Mouse (Mus musculus): ENCODE measurements around the gene Npdc1. TPM values are rescaled to one million over a fixed set of nuclear protein-coding genes. Genes with fewer than 3 reads are reported as not detected.
"Not testable (repeated sequence)": the region's sequence is repeated elsewhere in the genome, so short reads cannot be mapped to it uniquely, and the experiment has no call there.

Gene Npdc1
- total RNA-seq, 2 experiments from 2014 or later = 331 to 339 TPM

- intact Hi-C loops (cut with DNase I) = no loop called here
- DNase-seq (ENCODE audit: low spot score in 2 of 2) = peak in 1 of 2 experiments; percentile 37
Observed at GRCm38 (mm10) chr2:25394281-25395221, 4.6 kb upstream of the Npdc1 start.

DNA sequence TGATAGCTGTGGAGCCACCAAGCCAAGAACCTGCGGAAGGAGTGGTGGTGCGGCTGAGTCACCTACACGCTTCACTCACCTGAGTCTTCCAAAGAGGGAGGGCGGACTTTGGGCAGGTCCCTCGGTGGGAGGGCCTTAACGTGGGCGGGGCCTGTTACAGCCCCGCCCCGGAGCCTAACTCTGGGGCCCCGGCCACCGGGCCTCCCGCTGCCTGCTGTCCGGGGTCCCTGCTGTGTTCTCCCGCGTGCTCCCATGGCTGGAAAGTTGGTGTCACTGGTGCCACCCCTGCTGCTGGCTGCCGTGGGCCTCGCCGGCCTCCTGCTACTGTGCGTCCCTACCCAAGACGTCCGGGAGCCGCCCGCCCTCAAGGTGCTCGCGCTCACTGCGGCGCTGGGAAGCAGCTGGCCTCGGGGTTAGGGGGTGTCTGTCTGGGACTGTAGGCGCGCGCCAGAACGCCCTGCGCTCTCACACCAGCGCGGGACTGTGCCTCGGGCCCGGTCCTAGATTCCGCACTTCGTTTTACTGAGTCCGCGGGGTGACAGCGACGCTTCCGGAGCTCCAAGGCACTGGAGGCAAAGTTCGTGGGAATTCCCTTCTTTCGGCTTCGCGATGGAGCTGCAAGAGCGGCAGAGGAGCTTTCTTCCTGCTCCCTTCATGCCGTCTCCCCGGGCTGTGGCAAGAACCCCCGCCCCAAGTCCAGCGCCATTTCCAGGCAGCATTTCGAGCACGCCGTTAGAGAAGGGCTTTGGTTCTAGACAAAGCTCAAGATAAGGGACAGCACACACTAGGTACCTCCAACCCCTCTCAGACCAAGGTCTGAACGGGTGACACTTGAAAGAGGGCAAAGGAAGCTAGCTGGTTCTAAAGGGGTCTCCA lies 3.2 kb upstream of the Npdc1 start, which contains the start of gene Entpd2:
TSS of gene Entpd2 (plus strand) at position 154 of the 876 bp plus-strand sequence.
- intact Hi-C loops (cut with DNase I) = no loop called here
- no peak for DNase-seq (ENCODE audit: low spot score in 2 of 2)

DNA sequence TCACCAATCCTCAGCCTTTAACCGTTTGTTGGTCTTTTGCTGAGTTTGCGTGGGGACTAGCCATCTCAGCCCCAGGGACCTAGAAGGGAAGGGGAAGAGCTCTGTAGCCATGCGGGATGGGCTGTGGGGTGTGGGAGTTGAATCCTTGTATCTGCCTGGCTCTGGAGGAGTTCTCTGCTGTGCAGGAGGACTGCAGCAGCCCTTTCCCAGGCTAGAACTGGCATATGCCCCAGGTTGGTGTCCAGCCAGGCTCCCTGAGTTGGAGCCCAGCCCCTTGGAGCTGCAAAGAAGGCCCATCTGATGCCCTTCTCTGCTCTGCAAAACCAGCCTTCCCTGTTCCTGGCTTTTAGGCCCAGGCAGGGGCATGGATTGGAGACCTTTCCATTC lies 2.6 kb upstream of the Npdc1 start:
- peak in 1 of 2 experiments; percentile 33 for DNase-seq (ENCODE audit: low spot score in 2 of 2)
- intact Hi-C loops (cut with DNase I) = no loop called here

- intact Hi-C loops (cut with DNase I) = no loop called here
- DNase-seq (ENCODE audit: low spot score in 2 of 2) = no peak
Observed at GRCm38 (mm10) chr2:25397010-25397409, 2.1 kb upstream of the Npdc1 start.

DNA sequence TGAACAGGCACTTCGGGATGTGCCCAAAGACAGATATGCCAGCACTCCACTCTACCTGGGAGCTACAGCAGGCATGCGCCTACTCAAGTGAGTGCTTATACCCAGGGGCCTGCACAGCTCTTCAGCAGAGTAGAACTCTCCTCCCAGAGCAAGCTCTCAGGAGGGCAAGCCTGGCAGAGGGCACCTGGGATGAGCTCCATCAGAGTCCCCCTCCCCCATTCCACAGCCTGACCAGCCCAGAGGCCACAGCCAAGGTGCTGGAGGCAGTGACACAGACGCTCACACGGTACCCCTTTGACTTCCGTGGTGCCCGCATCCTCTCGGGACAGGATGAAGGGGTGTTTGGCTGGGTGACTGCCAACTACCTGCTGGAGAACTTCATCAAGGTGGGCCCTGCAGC lies 1.1 kb upstream of the Npdc1 start:
- intact Hi-C loops (cut with DNase I) = no loop called here

GRCm38 (mm10) chr2:25400291-25400690 lies 1.1 kb downstream of the Npdc1 start:
- no peak for DNase-seq (ENCODE audit: low spot score in 2 of 2)
- intact Hi-C loops (cut with DNase I) = loop anchor here (2.0 to 5.0 kb wide), 2 partner anchors 23 to 33 kb away; partner anchors contain the start of gene Uap1l1

More for the DNA sequence above, 1.1 kb upstream of the Npdc1 start:
- no peak for DNase-seq (ENCODE audit: low spot score in 2 of 2)

DNA sequence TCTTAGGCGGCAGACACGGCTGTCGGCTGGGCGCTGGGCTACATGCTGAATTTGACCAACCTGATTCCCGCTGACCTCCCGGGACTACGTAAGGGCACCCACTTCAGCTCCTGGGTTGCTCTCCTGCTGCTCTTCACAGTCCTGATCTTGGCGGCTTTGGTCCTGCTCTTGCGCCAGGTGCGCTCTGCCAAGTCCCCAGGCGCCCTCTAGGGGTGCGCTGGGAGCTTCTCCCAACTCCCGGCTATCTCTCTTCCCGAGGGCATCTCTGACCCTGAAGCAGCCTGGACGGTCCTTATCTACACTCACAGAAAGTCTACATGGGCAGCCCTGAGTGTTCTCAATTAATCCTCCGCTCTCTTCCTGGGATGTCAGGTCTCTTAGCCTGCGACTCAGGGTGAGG lies 1.6 kb downstream of the Npdc1 start:
- peak; percentile 61 to 71 for DNase-seq (ENCODE audit: low spot score in 2 of 2)
- intact Hi-C loops (cut with DNase I) = loop anchor here (2.0 to 5.0 kb wide), 2 partner anchors 24 to 33 kb away; partner anchors contain the start of gene Uap1l1

DNA sequence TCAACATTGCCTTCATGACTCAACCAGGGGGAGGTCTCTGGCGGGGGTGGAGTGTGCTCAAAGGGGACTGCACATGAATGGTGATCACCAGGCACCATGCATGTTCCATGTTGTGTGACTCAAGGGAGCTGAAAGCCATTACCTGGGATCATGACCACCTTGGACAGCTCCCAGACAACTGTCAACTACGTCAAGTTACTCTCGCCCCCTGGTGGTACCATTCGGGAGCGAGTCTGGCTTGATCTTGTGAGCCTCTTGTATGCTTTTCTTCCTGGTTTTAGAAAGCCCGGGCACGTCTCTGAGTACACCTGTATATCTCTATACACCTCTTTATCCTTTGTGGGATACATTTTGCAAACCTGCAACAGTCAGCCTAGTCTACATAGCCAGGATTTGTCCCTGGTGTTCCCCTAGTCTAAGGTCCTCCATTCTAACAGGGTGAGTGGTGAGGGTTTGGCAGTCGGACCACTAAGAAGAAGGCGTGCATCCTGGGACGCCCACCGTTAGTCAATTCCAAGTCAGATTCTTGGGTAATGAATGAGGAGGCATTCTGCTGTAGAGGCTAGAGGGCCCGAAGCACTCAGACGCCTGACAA lies 3.3 kb downstream of the Npdc1 start:
- intact Hi-C loops (cut with DNase I) = loop anchor here (5.0 kb wide), 1 partner anchor 35 kb away; the partner anchor contains the start of gene Uap1l1
- peak; percentile 70 to 73 for DNase-seq (ENCODE audit: low spot score in 2 of 2)

DNA sequence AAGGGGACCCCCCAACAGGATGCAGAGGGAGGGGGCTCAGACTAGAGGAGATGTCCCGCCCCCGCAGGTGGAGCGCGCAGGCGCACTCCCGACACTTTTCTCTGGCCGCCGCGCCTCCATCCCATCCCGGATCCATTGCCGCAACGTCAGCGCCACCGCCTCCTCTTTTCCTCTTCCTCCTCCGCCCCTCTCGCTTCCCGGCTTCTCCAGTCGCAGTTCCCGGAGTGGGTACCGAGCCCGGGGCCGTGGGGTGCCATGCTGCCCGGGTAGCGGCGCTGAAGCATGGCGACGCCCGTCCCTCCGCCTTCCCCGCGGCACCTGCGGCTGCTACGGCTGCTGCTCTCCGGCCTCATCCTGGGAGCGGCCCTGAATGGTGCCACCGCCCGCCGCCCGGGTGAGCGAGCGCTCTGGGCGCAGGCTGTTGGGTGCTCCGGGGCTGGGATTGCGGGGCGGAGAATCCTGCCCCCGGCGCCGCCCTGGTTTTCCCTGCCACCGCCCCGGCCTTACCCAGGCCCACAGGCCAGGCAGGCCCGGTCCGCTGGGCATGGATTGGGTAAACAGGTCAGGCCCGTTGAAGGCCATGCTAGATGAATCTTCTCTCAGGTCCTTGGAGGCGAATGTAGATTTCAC lies 3.9 kb downstream of the Npdc1 start:
- peak; percentile 89 to 96 for DNase-seq (ENCODE audit: low spot score in 2 of 2)
- intact Hi-C loops (cut with DNase I) = loop anchor here (1.0 to 5.0 kb wide), 2 partner anchors 25 to 36 kb away; partner anchors contain the start of genes Abca2 and Uap1l1

DNA sequence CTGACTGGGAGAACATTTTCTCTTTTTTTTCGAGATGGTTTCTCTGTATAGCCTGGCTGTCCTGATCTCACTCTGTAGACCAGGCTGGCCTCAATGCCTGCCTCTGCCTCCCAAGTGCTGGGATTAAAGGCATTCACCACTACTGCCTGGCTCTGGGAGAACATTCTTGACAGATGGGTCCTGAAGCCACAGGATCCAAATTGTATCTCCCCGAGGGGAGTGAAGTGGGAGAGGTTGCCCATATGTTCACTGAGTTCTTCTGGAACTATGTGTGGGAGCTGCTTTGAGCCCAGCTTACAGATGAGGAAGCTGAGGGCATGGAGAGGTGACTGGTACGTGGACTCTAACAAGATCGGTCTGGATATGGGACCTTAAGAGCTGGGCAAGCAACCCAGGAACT lies 4.8 kb downstream of the Npdc1 start:
- intact Hi-C loops (cut with DNase I) = loop anchor here (1.0 to 5.0 kb wide), 2 partner anchors 24 to 37 kb away; partner anchors contain the start of genes Abca2 and Uap1l1
- DNase-seq (ENCODE audit: low spot score in 2 of 2) = peak in 1 of 2 experiments; percentile 52

DNA sequence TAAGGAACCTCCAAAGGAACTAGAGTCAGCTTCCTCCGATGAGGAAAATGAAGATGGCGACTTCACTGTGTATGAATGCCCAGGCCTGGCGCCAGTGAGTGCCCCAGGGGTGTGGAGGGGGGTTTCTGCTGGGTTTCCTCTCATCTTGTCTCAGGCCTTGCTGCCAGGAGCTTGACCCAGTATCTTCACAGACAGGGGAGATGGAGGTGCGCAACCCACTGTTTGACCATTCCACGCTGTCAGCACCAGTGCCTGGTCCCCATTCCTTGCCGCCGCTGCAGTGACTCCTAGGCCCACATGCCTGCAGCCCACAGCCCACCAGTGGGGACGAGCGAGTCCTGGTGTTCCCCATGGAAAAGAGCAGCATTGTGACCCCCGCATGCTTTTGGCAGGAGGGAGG lies 9.8 kb downstream of the Npdc1 start:
- intact Hi-C loops (cut with DNase I) = no loop called here
- no peak for DNase-seq (ENCODE audit: low spot score in 2 of 2)

DNA sequence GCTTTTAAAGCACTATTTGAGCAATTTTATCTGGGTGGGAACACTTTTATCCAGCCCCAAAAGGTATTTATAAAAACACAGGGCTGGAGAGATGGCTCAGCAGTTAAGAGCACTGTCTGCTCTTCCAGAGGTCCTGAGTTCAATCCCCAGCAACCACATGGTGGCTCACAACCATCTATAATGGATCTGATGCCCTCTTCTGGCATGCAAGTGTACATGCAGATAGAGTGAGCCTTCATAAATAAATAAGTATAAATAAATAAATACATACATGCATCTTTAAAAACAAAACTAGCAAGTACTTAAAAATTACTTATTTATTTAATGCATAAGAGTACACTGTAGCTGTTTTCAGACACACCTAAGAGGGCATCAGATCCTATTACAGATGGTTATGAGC lies 14.3 kb downstream of the Npdc1 start:
- intact Hi-C loops (cut with DNase I); DNase-seq (ENCODE audit: low spot score in 2 of 2): not testable (repeated sequence)

- intact Hi-C loops (cut with DNase I) = no loop called here
- DNase-seq (ENCODE audit: low spot score in 2 of 2) = no peak
Observed at GRCm38 (mm10) chr2:25417426-25417825, 18.3 kb downstream of the Npdc1 start.

- DNase-seq (ENCODE audit: low spot score in 2 of 2) = peak; percentile 28 to 57
- intact Hi-C loops (cut with DNase I) = loop anchor here (10.0 kb wide), 1 partner anchor 63 kb away; no protein-coding TSS in a partner anchor
Observed at GRCm38 (mm10) chr2:25421896-25422295, 22.7 kb downstream of the Npdc1 start.

GRCm38 (mm10) chr2:25422587-25423410 lies 23.6 kb downstream of the Npdc1 start, which contains the start of gene Fut7:
TSS of gene Fut7 (plus strand) at chr2:25423267.
- no peak for DNase-seq (ENCODE audit: low spot score in 2 of 2)
- intact Hi-C loops (cut with DNase I) = loop anchor here (10.0 kb wide), 1 partner anchor 62 kb away; no protein-coding TSS in a partner anchor

DNA sequence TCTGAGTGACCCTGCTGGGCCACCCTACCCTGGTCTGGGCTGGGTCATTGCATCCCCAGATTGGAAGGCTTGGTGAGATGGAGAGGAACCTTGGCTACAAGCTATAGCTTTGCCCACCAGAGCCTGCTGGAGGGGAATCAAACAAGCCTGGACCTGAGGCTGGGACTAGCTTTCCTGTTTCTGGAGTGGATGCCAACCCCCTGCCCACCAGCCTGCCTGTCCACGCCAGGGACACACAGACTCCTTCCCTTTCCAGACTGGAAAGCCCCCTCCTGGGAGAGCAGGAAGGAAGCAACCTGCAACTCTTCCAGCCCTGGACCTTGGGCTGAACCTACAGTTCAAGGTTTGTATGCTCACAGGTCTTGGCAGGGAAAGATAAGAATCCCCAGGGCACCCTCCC lies 24.5 kb downstream of the Npdc1 start:
- DNase-seq (ENCODE audit: low spot score in 2 of 2) = no peak
- intact Hi-C loops (cut with DNase I) = loop anchor here (10.0 kb wide), 1 partner anchor 61 kb away; no protein-coding TSS in a partner anchor

DNA sequence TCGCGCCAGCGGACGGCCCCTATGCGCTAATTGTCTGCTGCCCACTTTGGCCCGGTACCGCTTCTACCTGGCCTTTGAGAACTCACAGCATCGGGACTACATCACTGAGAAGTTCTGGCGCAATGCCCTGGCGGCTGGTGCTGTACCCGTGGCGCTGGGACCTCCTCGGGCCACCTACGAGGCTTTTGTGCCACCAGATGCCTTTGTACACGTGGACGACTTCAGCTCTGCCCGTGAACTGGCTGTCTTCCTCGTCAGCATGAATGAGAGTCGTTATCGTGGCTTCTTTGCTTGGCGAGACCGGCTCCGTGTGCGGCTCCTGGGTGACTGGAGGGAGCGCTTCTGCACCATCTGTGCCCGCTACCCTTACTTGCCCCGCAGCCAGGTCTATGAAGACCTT lies 26.3 kb downstream of the Npdc1 start:
- no peak for DNase-seq (ENCODE audit: low spot score in 2 of 2)
- intact Hi-C loops (cut with DNase I) = loop anchor here (10.0 kb wide), 1 partner anchor 59 kb away; no protein-coding TSS in a partner anchor

DNA sequence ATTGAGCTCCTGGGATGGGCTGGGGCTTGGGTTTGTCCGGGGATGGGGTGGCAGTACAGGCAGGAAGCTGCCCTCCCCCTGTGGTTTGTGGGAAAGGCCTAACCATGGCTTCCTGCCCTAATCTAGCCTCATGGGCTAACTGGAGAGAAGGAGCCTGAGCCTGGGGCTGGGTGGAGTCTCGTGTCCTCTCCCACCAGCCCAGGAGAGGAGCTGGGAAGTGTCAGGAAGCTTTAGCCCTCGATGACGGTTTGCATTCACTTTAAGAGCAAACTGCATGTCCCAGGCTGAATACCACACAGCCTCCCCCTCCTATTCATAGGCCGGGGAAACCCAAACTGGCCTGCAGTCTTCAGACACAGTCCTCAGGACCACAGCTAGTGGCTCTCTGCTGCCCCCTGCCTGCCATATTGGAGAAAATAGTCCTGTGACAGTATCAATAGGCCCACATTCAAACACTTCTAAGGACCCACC lies 27.6 kb downstream of the Npdc1 start:
- intact Hi-C loops (cut with DNase I) = loop anchor here (10.0 kb wide), 1 partner anchor 58 kb away; no protein-coding TSS in a partner anchor
- DNase-seq (ENCODE audit: low spot score in 2 of 2) = peak; percentile 62 to 74
